Mouse (Mus musculus): ENCODE data around the gene Zfp326.

Gene Zfp326

DNA sequence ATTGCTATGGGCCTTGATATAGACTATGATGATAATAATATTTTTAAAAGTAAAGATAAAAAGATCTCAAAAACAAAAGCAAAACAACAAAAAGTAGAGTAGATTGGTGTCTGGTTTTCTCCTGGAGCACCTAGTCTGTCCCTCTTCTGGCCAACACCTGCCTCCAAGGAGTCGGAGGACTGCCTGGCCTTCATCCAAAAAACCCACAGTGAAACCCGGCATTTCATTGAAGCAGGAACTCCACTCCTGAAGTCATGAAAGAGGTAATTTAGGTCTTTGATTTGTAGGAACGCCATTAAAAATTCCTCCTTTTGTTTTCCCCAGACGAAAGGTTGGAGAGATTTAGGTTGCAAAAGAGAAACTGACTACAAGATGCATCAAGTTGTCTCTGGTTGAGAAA is 8.9 kb upstream of the Zfp326 start:
- 44% methylated on average over 4 of the region's 4 CpGs for WGBS

DNA sequence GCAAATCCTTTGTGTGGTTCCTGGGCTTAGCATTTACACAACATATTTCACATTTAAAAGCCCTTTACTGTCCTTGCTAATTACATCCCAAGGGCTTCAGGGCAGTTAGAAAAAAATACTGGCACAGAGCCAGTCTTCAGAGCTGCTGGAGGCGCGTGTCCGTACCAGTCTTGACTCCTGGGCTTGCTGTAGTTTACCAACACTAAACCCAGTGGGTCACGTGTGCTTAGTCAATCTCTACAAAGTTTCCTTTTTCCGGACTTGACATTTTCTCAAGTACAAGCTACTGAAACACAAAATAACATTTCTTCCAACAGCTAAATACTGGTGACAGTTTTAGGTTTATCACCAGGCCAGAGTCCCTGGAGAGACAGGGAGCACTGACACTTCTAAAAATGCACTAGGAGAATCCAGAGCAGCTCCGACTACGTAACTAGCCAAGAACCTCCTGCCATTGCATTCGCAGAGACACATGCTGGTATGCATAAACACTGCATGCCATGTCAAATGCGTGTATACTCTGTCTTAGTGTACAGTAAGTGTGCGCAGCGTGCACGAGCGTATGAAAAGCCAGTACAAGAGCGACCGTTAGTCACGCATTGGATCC is 8.4 kb upstream of the Zfp326 start:
- WGBS = 37% methylated on average over 16 of the region's 16 CpGs

DNA sequence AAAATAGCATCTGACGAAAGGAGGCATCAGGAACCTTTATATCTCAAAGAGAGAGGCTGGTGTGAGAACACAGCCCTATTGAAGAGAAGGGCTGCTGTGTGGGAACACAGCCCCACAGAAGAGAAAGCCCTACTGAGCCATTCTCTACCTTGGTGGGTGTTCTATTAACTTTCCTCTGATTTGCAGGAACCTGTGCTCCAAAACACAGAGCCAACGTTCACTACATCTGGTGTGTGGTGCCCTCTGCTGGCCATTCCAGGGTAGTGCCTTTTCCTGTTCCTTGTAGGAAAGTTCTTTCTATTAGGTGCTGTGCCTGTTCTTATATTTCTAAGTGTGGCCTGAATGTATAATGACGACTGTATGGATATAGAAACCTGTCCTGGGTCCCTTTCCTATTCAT is 7.8 kb upstream of the Zfp326 start:
- WGBS = 7% methylated on average over 3 of the region's 3 CpGs

DNA sequence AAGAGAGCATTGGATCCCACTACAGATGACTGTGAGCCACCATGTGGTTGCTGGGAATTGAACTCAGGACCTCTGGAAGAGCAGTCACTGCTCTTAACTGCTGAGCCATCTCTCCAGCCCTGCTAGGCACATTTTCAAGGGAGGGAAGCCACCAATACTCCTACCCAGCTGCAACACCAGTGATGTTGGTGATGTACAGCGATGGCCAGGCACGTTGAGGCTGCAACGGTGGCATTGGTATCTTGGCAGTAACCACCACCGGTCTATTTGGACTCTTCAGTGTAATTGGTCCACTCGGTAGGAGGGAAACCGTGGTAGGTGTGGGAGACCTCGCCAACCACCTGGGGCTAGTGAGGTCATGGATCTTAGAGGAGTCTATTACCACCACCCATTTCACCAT is 6.6 kb upstream of the Zfp326 start:
- WGBS = 93% methylated on average over 7 of the region's 7 CpGs

DNA sequence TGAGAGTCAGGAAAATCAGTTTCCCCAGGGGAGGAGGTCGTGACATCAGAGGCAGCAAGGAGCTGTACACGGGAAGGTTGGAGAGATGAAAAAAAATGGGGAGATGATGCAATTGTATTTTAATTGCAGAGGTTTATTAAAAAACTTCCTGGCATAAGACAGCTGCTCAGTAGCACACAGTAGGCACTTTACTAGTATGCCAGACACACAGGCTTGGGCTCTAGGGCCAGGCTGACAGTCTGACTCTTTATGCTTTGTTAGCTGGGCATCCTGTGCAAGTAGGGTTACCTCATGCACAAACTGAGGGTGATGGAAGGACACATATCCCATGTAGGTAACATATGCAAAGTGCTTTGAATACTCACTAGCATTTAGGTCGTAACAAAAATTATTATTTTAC is 5.2 kb upstream of the Zfp326 start:
- 85% methylated on average over 3 of the region's 3 CpGs for WGBS

DNA sequence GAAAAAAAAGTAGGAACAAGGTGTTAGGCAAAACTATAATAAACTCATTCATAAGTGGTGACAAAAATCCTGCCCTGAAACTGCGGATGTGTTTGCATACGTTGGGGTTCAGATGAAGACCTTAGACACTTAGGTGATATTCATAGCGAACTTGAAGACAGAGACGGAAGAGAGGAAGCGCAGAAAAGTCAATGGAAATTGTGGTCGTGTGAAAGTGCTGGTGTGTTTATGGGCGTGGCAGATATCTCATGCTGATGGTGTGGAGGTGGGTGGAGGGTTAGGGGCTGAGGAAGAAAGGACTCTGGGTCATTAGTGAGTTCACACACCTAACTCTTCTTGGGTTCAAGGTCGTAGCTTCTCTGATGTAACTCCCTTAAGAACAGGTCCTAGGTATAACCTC is 4.2 kb upstream of the Zfp326 start:
- 88% methylated on average over 8 of the region's 8 CpGs for WGBS

DNA sequence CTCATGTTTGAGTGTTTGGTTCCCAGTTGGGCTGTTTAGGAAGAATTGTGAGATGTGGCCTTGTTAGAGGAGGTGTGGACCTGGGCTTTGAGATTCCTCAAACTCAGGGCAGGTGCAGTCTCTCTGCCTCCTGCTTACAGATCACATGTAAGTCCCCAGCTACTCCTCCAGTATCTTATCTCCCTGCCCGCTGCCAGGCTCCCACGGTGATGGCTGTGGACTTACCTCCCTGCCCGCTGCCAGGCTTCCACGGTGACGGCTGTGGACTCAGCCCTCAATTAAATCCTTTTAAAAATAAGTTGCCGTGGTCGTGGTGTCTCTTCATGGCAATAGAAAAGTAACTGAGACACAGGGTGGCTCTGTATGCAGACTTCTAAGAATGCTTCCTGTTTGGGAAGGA is 3.4 kb upstream of the Zfp326 start:
- 37% methylated on average over 7 of the region's 7 CpGs for WGBS

DNA sequence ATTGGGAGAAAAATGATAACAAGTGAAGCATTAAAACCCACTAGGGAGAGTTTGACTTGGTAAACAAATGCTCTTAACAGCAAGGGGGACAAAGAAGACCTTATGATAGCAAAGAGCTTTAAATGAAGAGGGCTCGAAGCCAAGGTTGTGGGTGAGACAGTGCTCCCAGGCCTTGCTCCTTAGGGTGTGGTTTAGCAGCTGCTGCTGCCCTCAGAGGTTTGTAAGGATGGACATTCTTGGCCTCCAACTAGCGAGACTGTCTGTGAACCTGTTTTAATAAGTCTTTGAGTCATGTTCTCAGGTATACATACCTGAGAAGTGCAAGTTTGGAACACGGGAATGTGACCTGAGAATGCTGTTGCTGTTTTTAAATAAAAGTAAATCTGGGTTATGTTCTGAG is 2.6 kb upstream of the Zfp326 start:
- WGBS = 87% methylated on average over 3 of the region's 3 CpGs

DNA sequence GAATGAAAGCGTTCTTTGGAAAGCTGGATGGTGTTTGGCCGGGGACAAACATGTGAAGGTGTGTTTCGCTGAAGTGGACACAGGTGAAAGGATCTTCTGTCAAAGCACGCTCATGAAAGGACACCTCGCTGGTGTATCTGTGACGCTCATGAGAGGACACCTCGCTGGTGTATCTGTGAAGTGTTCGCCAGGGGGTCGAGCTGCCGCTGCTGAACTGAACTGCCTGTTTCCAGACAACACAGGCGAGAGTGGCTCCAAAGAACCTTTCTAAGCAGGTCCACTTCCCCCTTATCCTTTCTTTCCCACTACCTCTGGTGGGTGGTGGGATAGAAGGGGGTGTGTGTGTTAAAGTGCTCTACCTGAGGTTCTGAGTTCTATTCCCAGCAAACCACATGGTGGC is 1.9 kb upstream of the Zfp326 start:
- 96% methylated on average over 11 of the region's 11 CpGs for WGBS

DNA sequence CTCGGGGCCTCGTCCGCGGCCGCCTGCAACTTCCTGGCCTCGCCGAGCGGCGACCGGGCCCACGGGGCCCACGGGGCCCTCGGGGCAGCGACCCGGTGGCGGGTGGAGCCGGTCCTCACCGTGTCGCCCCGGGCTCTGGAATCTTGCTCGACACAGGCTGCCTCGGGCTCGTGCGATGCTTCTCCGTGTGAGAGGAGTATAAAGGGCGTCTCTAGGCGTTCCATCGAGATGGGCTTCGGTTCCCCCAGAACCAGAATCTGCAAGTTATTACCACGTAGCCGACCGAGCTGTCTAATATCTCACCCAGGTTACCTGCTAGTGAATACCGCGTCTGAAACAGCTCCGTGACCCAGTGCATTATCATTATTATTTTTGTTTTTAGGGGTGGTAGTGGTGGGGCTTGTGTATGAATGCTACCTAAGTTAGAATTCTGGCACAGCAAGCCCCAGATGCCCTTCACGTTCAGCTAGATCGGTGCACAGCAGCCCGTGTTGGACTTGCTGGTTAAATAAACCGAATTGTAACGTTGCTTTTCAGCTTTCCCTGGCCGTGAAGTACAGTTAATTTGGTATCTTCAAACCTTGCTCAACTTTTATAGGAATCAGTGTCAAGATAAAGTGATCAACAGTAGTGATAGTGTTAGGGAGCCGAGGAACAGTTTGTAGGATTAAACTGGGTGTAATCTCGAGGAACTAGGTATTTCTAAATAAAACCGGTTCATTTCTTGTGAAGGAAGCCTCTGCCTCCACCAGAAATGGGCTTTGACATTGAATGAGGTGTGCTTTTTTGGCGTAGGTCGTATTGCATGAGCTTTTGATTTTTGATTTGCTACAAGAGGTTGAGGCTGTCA is 785 bp downstream of the Zfp326 start:
- under 1% methylated on average over 46 of the region's 46 CpGs for WGBS

DNA sequence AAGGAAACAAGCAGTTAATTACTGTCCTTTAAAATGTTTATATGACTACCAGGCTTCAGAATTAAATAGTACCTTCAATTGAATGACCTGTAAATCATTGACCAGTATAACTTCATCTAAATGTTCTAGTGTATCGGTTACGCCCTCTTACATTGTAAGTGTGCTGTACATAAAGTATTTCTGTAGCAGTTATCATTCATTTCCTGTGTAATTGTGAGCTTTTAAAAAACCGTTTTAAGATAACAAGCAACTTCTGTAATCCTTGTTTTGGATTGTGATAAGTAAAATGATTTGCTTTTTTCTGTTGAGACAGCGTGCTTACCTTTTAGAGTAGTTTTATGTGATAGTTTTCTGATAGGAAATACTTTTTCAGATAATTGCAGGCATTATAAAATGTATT is 11.0 kb downstream of the Zfp326 start:
- 90% methylated on average over 4 of the region's 4 CpGs for WGBS

DNA sequence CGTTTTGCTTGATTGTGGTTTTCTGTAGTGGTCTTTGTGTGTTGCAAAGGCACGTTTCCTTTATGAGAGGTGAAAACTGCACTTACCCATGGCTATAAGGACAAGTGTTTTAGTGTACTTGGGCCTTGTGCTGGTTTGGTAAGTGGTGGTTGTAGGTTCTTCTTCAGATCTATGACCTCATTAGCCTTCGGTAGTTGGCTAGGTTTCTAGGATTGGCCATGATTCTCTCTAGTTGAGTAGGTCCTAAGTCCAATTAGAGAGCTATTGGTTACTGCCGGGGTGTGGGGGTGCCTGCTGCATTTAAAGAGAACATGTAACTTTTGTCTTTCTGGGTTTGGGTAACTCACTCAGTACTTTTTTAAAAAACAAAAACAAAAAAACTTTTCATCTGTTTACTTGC is 21.8 kb downstream of the Zfp326 start:
- WGBS = 90% methylated on average over 4 of the region's 4 CpGs

DNA sequence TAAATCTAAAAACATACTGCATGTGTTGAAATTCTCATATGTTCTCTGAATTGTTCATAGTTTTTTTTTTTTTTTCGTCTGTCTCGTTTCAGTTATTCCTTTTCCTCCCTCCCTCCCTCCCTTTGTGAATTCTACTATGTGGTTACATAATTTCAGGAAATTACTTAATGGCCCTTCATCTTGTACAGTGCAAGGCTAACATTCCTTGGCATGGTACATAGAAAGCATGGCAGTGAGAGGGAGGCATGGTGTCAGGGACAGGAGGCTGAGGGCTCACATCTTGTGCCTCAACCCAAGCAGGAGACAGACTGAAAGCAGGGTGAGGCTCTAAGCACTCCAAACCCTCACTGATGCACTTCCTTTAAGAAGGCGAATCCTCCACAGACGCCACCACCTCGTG is 32.8 kb downstream of the Zfp326 start:
- 35% methylated on average over 5 of the region's 5 CpGs for WGBS

DNA sequence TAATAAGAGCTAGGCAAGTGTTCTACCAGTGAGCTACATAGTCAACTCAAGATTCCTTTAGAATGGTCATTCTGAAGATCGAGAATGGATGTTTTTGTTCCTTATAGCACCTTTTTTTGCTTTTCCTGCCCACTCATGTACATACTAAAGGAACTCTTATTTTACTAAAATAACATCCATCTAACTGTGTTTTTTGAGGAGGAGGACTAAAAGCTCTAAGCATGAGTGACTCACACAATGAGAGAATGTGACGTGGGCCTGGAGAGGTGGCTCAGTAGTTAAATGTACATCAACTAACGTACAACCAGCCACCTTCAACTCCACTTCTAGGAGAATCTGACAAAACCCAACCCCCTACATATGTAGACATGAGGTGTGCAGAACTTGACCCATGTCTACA is 33.3 kb downstream of the Zfp326 start:
- WGBS = 54% methylated on average over 3 of the region's 3 CpGs

DNA sequence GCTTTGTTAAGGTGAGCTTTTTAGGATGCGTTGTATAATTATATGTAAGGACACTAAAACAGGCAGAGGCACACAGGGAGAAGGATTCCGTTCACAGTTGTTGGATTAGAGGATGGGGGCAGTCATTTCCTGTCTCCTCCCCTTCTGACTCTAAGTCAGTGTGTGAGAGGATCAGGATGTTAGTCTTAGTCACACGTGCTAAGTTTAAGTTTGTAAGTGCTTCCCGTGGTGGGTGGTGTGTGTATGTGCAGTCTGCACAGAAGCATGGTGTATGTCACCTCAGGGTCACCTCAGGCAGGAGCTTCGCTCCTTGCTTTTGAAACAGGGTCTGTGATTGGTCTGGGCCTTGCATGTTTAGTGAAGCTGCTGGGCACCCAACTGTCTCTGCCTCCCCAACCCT is 35.1 kb downstream of the Zfp326 start:
- 51% methylated on average over 5 of the region's 5 CpGs for WGBS

DNA sequence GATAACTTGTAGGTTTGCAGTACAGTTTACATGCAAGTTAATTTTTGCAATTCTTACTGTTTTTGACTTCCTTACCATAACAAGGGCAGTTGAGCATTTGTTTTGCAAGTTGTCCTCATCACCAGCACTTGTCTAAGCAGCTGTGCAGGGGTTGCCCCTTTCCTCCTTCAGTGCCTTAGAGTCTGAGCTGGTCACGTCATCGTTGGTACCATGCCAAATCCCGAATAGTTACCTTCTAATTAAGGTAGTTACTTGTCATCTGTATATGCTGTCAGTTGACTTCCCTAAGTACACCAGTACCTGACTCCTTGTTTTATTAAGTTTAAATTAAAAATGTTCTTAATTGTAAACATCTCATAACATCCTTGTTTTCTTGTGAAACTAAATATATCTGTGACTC is 41.0 kb downstream of the Zfp326 start:
- WGBS = 63% methylated on average over 3 of the region's 3 CpGs

DNA sequence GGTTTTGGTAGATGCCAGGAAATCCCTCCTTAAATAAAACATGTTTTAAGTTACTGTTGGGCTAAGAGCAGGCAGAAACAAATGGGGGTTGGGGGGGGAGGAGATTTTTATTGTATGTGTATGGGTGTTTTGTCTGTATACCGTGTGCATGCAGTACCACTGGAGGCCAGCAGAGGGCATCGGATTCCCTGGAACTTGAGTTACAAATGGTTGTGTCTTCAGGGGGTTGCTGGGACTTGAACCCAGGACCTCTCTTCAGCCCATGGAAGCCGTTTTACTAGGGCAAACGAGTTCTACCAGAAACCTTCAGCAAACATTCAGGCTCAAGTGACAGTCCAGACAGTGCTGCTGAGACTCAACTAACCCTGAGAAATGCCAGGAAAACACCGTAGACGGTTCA is 41.9 kb downstream of the Zfp326 start:
- WGBS = 88% methylated on average over 6 of the region's 6 CpGs

DNA sequence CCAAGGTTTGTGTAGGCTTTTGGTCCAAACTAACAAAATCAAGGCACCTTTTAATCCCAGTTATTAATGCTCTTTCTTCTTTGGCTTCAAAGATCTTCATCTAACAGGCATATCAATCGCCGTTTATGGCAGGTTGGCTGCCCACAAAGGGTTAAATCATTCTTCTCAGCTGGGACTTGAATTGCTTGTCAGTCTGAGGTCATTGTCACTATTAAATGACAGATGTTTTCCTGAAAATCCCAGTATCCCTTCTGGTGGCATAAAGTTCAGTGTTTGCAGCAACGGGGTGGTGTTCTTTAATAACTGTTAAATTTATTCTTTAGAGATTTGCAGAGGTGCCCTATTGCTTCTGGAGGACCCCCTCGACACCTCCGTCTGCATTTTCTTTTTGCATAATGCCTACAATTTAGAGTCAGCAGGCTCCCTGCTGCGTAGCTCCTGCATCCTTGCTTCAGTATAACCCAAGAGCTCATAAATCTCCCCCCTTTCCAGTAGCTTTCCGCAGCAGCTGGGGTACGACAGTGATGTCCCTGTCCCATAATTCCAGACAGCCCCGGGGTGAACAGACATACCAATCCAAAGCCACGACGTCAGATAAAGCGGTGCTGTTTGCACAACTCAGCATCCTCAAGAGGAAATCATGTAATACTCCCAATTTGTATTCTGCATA is 46.6 kb downstream of the Zfp326 start:
- WGBS = 86% methylated on average over 12 of the region's 12 CpGs

DNA sequence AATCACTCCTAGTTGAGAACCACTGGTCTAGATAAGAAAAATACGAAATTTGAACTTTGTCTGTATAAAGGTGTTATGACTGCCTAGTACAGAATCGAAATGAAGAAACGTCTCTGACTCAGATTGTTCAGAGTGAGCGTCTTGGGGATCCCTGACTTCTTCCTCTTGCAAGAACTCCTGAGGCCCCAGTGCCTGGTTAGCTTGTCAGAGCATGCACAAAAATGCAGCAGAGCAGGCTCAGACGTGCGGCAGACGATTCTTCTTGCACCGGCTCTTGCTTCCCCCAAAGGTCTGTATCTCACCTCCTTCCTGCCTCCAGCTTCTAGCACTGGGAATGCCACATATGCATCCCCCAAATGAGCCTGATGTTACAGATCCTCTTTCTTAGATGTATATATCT is 48.0 kb downstream of the Zfp326 start:
- WGBS = 91% methylated on average over 8 of the region's 8 CpGs

DNA sequence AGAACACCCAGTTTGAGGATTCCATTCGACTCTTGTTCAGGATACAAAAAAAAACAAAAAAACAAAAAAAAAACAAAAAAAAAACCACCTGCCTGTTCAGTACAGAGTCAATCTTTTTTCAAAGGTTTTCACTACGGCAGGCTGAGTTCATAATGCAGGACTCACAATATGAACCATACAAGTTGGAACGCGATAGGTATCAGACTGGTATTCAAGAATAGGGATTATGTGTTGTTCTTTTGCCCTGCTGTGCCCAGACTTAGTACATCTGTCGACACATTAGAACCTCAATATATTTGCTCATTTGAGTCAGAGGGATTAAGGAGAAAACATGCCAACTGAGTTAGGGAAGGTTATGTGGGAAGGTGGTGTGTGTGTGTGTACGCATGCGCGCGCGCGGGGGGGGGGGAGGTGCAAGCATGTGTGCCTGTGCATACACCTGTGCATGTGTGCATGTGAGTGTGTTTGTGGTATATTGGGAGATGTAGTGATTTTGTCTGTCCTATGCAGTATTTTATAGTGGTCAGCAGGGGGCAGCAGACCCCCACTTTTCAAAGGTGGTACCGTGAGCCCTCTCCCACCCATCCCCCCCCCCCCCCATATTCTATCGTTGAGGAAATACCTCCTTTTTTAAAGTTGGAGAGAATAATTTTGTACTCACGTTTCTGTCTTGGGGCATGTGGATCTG is 49.3 kb downstream of the Zfp326 start:
- WGBS = 61% methylated on average over 14 of the region's 14 CpGs

DNA sequence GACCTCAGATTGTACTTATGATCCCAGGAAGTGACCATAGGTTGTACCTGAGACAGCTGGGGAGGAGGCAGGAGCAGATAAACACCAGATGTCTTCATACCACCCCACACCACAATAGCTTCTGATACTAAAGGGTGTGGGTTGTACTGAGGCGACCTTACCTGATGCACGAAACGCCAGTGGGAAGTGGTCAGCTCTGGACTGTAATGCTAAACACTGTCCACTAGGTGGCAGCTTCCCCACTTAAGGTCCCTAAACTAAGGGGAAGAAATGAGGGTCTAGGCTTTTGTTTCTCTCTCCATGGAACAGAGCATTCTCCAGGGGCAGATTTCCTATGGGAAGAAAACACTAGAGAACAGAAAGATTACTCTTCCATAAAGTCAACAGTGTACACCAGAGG is 53.9 kb downstream of the Zfp326 start:
- 21% methylated on average over 3 of the region's 3 CpGs for WGBS

DNA sequence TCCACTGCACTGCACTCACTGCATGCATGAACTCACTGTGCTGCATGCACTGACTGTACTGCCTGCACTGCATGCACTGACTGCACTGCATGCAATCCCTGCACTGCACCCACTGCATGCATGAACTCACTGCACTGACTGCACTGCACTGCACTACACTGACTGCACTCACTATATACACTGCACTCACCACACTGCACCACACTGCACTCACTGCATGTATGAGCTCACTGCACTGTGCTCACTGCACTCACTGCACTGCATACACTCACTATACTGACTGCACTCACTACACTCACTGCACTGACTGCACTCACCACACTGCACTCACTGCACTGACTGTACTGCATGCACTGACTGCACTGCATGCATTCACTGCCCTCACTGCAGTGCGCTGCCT is 56.0 kb downstream of the Zfp326 start:
- 96% methylated on average over 1 of the region's 1 CpGs for WGBS

DNA sequence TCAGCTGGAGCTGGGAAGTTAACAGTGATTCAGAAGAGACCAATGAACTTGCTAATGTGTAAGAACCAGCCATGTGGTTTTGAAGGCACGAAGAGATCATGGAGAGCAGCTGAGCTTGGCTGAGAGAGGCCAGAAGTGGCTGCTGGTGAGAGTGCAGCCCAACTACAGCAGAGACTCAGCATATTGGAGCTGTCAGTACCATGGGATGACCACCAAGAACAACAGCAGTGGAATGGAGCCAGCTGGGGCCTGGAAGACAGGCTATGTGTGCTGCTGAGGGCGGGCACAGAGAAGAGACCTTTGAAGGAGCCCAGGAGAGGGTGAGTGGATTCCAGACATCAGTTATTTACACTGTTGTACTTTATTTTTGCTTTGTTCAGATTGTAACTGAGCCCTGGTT is 65.6 kb downstream of the Zfp326 start:
- 84% methylated on average over 2 of the region's 2 CpGs for WGBS
